Mouse (Mus musculus): ENCODE results near the gene Tm4sf5. TPM values are rescaled to one million over a fixed set of nuclear protein-coding genes. Genes with fewer than 3 reads are reported as not detected.
"Not testable (repeated sequence)": the region's sequence is repeated elsewhere in the genome, so short reads cannot be mapped to it uniquely, and the experiment has no call there.

Gene Tm4sf5
- polyA plus RNA-seq, 1 experiment from 2014 or later, result 3.4 TPM

- 3% methylated on average over 12 of the region's 12 CpGs for WGBS
- peak; percentile 28; the same call in 1 of the 2 replicates for ATAC-seq
- no peak overlapping the region for H3K27ac ChIP-seq (ENCODE audit: low read depth, low read length)
Measured at GRCm38 (mm10) chr11:70525726-70526125, 20.7 kb downstream of the Tm4sf5 start.

DNA sequence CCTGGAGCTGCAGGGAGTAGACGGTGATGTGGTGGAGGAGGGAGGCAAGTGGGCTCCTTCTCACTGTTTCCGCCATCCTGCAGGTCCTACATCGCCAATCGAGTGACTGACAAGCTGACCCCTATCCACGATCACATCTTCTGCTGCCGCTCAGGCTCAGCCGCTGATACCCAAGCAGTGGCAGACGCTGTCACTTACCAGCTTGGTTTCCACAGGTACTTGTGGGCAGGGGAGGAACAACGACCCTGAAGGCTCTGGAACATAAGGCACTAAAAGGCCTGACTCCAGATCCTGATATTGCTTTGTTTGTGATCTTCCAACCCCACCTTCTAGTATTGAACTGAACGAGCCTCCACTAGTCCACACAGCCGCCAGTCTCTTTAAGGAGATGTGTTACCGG is 21.2 kb downstream of the Tm4sf5 start:
- 88% methylated on average over 12 of the region's 12 CpGs for WGBS
- peak overlapping the region; percentile 62 for H3K4me3 ChIP-seq (ENCODE audit: low read depth, low read length)
- ATAC-seq (no peak), DNase-seq (ENCODE audit: low spot score) (no peak)
- peak overlapping the region; percentile 66 for H3K4me2 ChIP-seq (ENCODE audit: low read length)
- no peak overlapping the region for H3K27ac ChIP-seq (ENCODE audit: low read depth, low read length)
- H3K9me3 ChIP-seq (replicated peaks; ENCODE audit: control insufficient read depth, low read length), result no peaks in the 10 kb centered on the region
- peak overlapping the region; percentile 69; the same call in 1 of the 2 replicates for H3K9ac ChIP-seq (ENCODE audit: low read length)
- no peaks in the 10 kb centered on the region for H3K27me3 ChIP-seq (replicated peaks; ENCODE audit: control insufficient read depth, insufficient read depth, low read length)
- peaks cover 4% of the 10 kb centered on the region; the same call in 1 of the 2 replicates for H3K4me1 ChIP-seq (ENCODE audit: control insufficient read depth, insufficient read depth, low read length)
- peaks cover 31% of the 10 kb centered on the region for H3K36me3 ChIP-seq (ENCODE audit: control insufficient read depth, insufficient read depth, low read length)

More at GRCm38 (mm10) chr11:70525726-70526125, 20.7 kb downstream of the Tm4sf5 start:
- no peaks in the 10 kb centered on the region for H3K27me3 ChIP-seq (replicated peaks; ENCODE audit: control insufficient read depth, insufficient read depth, low read length)
- H3K4me1 ChIP-seq (ENCODE audit: control insufficient read depth, insufficient read depth, low read length), result peaks cover 4% of the 10 kb centered on the region; the same call in 1 of the 2 replicates
- no peak for DNase-seq (ENCODE audit: low spot score)
- peak overlapping the region; percentile 69 for H3K9ac ChIP-seq (ENCODE audit: low read length)
- peaks cover 31% of the 10 kb centered on the region for H3K36me3 ChIP-seq (ENCODE audit: control insufficient read depth, insufficient read depth, low read length)
- H3K4me2 ChIP-seq (ENCODE audit: low read length), result peak overlapping the region; percentile 66
- H3K9me3 ChIP-seq (replicated peaks; ENCODE audit: control insufficient read depth, low read length), result no peaks in the 10 kb centered on the region
- H3K4me3 ChIP-seq (ENCODE audit: low read depth, low read length), result peak overlapping the region; percentile 62

DNA sequence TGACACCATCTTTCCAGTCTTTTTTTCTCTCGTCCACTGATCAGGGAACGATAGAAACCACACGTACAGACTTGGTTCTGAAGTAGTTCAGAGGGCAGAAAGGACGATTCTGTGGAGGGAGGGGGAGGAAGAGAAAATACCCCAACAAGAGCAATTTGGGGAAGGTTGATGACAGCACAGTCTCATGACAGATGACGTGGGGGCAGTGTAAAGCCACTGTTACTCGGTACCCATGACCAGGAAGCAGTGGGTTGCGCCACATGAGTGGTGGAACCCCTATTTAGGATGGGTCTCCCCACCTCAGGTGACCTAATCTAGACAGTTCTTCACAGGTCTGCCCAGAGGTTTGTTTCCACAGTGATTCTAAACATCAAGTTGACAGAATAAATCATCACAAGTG is 23.6 kb downstream of the Tm4sf5 start:
- DNase-seq (ENCODE audit: low spot score) (no peak), ATAC-seq (no peak)
- no peak overlapping the region for H3K4me2 ChIP-seq (ENCODE audit: low read length)
- H3K4me1 ChIP-seq (ENCODE audit: control insufficient read depth, insufficient read depth, low read length), result peaks cover 4% of the 10 kb centered on the region; the same call in 1 of the 2 replicates
- no peak overlapping the region for H3K9ac ChIP-seq (ENCODE audit: low read length)
- no peak overlapping the region for H3K4me3 ChIP-seq (ENCODE audit: low read depth, low read length)
- H3K27me3 ChIP-seq (replicated peaks; ENCODE audit: control insufficient read depth, insufficient read depth, low read length), result no peaks in the 10 kb centered on the region
- peaks cover 31% of the 10 kb centered on the region for H3K36me3 ChIP-seq (ENCODE audit: control insufficient read depth, insufficient read depth, low read length)
- H3K27ac ChIP-seq (ENCODE audit: low read depth, low read length), result no peak overlapping the region
- WGBS, result 91% methylated on average over 7 of the region's 7 CpGs
- no peaks in the 10 kb centered on the region for H3K9me3 ChIP-seq (replicated peaks; ENCODE audit: control insufficient read depth, low read length)

GRCm38 (mm10) chr11:70531065-70531464 is 26.0 kb downstream of the Tm4sf5 start:
- H3K4me3 ChIP-seq (ENCODE audit: low read depth, low read length); ATAC-seq; H3K9me3 ChIP-seq (replicated peaks; ENCODE audit: control insufficient read depth, low read length); H3K4me1 ChIP-seq (ENCODE audit: control insufficient read depth, insufficient read depth, low read length); H3K4me2 ChIP-seq (ENCODE audit: low read length); DNase-seq (ENCODE audit: low spot score); H3K27me3 ChIP-seq (replicated peaks; ENCODE audit: control insufficient read depth, insufficient read depth, low read length); H3K9ac ChIP-seq (ENCODE audit: low read length); H3K27ac ChIP-seq (ENCODE audit: low read depth, low read length): not testable (repeated sequence)
- peaks cover 31% of the 10 kb centered on the region for H3K36me3 ChIP-seq (ENCODE audit: control insufficient read depth, insufficient read depth, low read length)
- WGBS, result 95% methylated on average over 2 of the region's 2 CpGs

GRCm38 (mm10) chr11:70532839-70533238 is 27.8 kb downstream of the Tm4sf5 start, which contains the start of gene Gm40193:
Gene Gm40193 (minus strand): TSS chr11:70532939.
- no peaks in the 10 kb centered on the region for H3K4me1 ChIP-seq (ENCODE audit: control insufficient read depth, insufficient read depth, low read length)
- no peak within 1 kb of the TSS for H3K27ac ChIP-seq (ENCODE audit: low read depth, low read length)
- H3K9ac ChIP-seq (ENCODE audit: low read length), result no peak within 1 kb of the TSS
- peaks cover 13% of the 10 kb centered on the region for H3K36me3 ChIP-seq (ENCODE audit: control insufficient read depth, insufficient read depth, low read length)
- 85% methylated on average over 6 of the region's 6 CpGs for WGBS
- no peak for ATAC-seq
- H3K27me3 ChIP-seq (replicated peaks; ENCODE audit: control insufficient read depth, insufficient read depth, low read length), result no peaks in the 10 kb centered on the region
- no peak within 1 kb of the TSS for H3K4me3 ChIP-seq (ENCODE audit: low read depth, low read length)
- DNase-seq (ENCODE audit: low spot score), result no peak
- H3K9me3 ChIP-seq (replicated peaks; ENCODE audit: control insufficient read depth, low read length), result no peaks in the 10 kb centered on the region
- H3K4me2 ChIP-seq (ENCODE audit: low read length), result no peak within 1 kb of the TSS

DNA sequence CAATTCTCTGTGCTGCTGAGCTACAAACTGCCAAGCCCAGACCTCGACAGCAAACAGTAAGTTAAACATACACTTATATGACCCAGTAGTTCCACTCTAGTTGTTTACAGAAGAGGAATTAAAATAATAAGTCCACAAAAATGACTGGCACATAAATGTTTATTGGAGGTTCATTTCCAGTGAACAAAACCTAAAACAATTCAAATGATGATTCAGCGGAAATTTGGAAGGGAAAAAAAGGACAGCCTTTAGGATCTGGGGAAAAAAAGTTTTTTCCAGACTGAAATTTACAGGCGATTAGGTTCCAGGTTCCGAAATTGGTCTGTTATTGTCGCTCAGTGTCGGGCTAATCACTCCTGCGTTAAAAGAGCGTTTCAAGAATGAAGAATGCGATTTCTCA is 34.4 kb downstream of the Tm4sf5 start:
- DNase-seq (ENCODE audit: low spot score) (no peak), ATAC-seq (no peak)
- Histone ChIP-seq H3K4me3 (ENCODE audit: low read depth, low read length) (peak overlapping the region; percentile 50), H3K36me3 (ENCODE audit: control insufficient read depth, insufficient read depth, low read length) (no peaks in the 10 kb centered on the region), H3K4me2 (ENCODE audit: low read length) (peak overlapping the region; percentile 78), H3K27me3 (replicated peaks; ENCODE audit: control insufficient read depth, insufficient read depth, low read length) (0 out of 2 replicates have a peak, but pooled peaks cover 6% of the 10 kb centered on the region), H3K4me1 (ENCODE audit: control insufficient read depth, insufficient read depth, low read length) (no peaks in the 10 kb centered on the region), H3K9me3 (replicated peaks; ENCODE audit: control insufficient read depth, low read length) (no peaks in the 10 kb centered on the region), H3K9ac (ENCODE audit: low read length) (peak overlapping the region; percentile 60; the same call in 1 of the 2 replicates), H3K27ac (ENCODE audit: low read depth, low read length) (no peak overlapping the region)
- 15% methylated on average over 9 of the region's 9 CpGs for WGBS

GRCm38 (mm10) chr11:70539877-70540587 is 35.0 kb downstream of the Tm4sf5 start, which contains the start of gene Pld2:
Gene Pld2 (plus strand): TSS chr11:70540064.
- no peaks in the 10 kb centered on the region for H3K9me3 ChIP-seq (replicated peaks; ENCODE audit: control insufficient read depth, low read length)
- WGBS, result under 1% methylated on average over 61 of the region's 65 CpGs
- ATAC-seq (peak; percentile 81), DNase-seq (ENCODE audit: low spot score) (peak; percentile 80)
- no peaks in the 10 kb centered on the region for H3K4me1 ChIP-seq (ENCODE audit: control insufficient read depth, insufficient read depth, low read length)
- H3K4me3 ChIP-seq (ENCODE audit: low read depth, low read length), result peak within 1 kb of the TSS; percentile 50
- peak within 1 kb of the TSS; percentile 60 for H3K9ac ChIP-seq (ENCODE audit: low read length)
- H3K27ac ChIP-seq (ENCODE audit: low read depth, low read length), result no peak within 1 kb of the TSS
- peak within 1 kb of the TSS; percentile 78 for H3K4me2 ChIP-seq (ENCODE audit: low read length)
- H3K27me3 ChIP-seq (replicated peaks; ENCODE audit: control insufficient read depth, insufficient read depth, low read length), result 0 out of 2 replicates have a peak, but pooled peaks cover 6% of the 10 kb centered on the region
- no peaks in the 10 kb centered on the region for H3K36me3 ChIP-seq (ENCODE audit: control insufficient read depth, insufficient read depth, low read length)

DNA sequence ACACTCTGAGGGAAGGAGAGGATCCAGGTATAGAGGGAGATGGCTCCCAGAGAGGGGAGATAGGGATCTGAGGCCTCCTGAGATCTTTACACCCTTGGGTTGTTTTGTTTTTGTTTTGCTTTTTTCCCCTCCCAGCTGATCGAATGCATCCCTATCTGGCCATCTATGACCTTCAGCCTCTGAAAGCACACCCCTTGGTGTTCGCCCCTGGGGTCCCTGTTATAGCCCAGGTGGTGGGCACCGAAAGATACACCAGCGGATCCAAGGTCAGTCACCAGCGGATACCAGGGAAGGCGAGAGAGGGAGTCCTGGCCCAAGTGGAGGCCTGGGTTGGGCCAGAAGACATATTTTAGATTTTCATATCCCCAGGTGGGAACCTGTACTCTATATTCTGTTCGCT is 35.9 kb downstream of the Tm4sf5 start:
- H3K27me3 ChIP-seq (replicated peaks; ENCODE audit: control insufficient read depth, insufficient read depth, low read length), result 0 out of 2 replicates have a peak, but pooled peaks cover 6% of the 10 kb centered on the region
- no peaks in the 10 kb centered on the region for H3K4me1 ChIP-seq (ENCODE audit: control insufficient read depth, insufficient read depth, low read length)
- WGBS, result 90% methylated on average over 7 of the region's 7 CpGs
- no peak overlapping the region for H3K9ac ChIP-seq (ENCODE audit: low read length)
- no peak for ATAC-seq
- no peak for DNase-seq (ENCODE audit: low spot score)
- no peaks in the 10 kb centered on the region for H3K9me3 ChIP-seq (replicated peaks; ENCODE audit: control insufficient read depth, low read length)
- no peaks in the 10 kb centered on the region for H3K36me3 ChIP-seq (ENCODE audit: control insufficient read depth, insufficient read depth, low read length)
- H3K4me3 ChIP-seq (ENCODE audit: low read depth, low read length), result peak overlapping the region; percentile 50; the same call in 1 of the 2 replicates
- H3K4me2 ChIP-seq (ENCODE audit: low read length), result peak overlapping the region; percentile 78; the same call in 1 of the 2 replicates
- no peak overlapping the region for H3K27ac ChIP-seq (ENCODE audit: low read depth, low read length)

DNA sequence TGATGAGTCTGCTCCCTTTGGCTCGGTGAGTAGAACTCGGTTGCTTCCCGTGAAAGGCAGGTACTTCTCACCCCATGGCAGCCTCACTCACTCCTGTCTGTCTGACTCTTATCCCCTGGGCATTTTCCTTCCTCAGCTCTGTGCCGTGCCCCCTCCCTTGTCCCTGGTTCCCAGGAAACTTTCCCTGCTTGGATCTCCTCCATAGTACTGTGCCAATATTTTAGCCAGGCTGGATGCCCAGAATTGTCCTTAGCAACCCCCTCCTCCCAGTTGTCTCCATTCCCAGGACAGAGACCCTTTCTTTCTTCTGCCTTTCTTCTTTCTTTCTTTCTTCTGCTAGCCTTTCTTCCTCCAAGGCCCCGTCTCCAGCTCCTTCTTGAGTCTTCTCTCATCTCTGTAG is 36.4 kb downstream of the Tm4sf5 start:
- H3K9ac ChIP-seq (ENCODE audit: low read length), result no peak overlapping the region
- H3K4me1 ChIP-seq (ENCODE audit: control insufficient read depth, insufficient read depth, low read length), result no peaks in the 10 kb centered on the region
- H3K4me3 ChIP-seq (ENCODE audit: low read depth, low read length), result no peak overlapping the region
- 0 out of 2 replicates have a peak, but pooled peaks cover 6% of the 10 kb centered on the region for H3K27me3 ChIP-seq (replicated peaks; ENCODE audit: control insufficient read depth, insufficient read depth, low read length)
- peak; percentile 34 for DNase-seq (ENCODE audit: low spot score)
- WGBS, result 70% methylated on average over 5 of the region's 5 CpGs
- H3K27ac ChIP-seq (ENCODE audit: low read depth, low read length), result no peak overlapping the region
- no peak for ATAC-seq
- H3K9me3 ChIP-seq (replicated peaks; ENCODE audit: control insufficient read depth, low read length), result no peaks in the 10 kb centered on the region
- no peaks in the 10 kb centered on the region for H3K36me3 ChIP-seq (ENCODE audit: control insufficient read depth, insufficient read depth, low read length)
- no peak overlapping the region for H3K4me2 ChIP-seq (ENCODE audit: low read length)

Data from forebrain, embryonic 14.5 days (tissue).